Mouse (Mus musculus): Measurements from ENCODE around the gene Zfp280b. TPM values are rescaled to one million over a fixed set of nuclear protein-coding genes. Genes with fewer than 3 reads are reported as not detected.

Gene Zfp280b
- polyA plus RNA-seq, 1 experiment from 2014 or later, result 17.8 TPM

GRCm38 (mm10) chr10:76002615-76003014 lies 29.8 kb upstream of the Zfp280b start:
- Histone ChIP-seq H3K9ac (ENCODE audit: low read depth, low read length) (no peak overlapping the region), H3K9me3 (ENCODE audit: control insufficient read depth, low read length) (no peaks in the 10 kb centered on the region), H3K27ac (replicated peaks; ENCODE audit: low read depth, low read length) (no peak overlapping the region), H3K36me3 (ENCODE audit: control insufficient read depth, insufficient read depth, low read length) (no peaks in the 10 kb centered on the region), H3K4me1 (ENCODE audit: control insufficient read depth, insufficient read depth, low read length) (peaks cover 5% of the 10 kb centered on the region), H3K27me3 (replicated peaks; ENCODE audit: control insufficient read depth, insufficient read depth, low read length) (no peaks in the 10 kb centered on the region), H3K4me3 (ENCODE audit: low read depth, low read length) (no peak overlapping the region), H3K4me2 (ENCODE audit: low read depth, low read length) (no peak overlapping the region)
- no peak for DNase-seq (ENCODE audit: low spot score)
- ATAC-seq (ENCODE audit: low read depth), result no peak
- 52% methylated on average over 2 of the region's 2 CpGs for WGBS

- Histone ChIP-seq H3K27ac (replicated peaks; ENCODE audit: low read depth, low read length) (no peak overlapping the region), H3K9me3 (ENCODE audit: control insufficient read depth, low read length) (no peaks in the 10 kb centered on the region), H3K4me1 (ENCODE audit: control insufficient read depth, insufficient read depth, low read length) (peaks cover 5% of the 10 kb centered on the region), H3K4me3 (ENCODE audit: low read depth, low read length) (no peak overlapping the region), H3K4me2 (ENCODE audit: low read depth, low read length) (no peak overlapping the region), H3K9ac (ENCODE audit: low read depth, low read length) (no peak overlapping the region), H3K36me3 (ENCODE audit: control insufficient read depth, insufficient read depth, low read length) (no peaks in the 10 kb centered on the region), H3K27me3 (replicated peaks; ENCODE audit: control insufficient read depth, insufficient read depth, low read length) (no peaks in the 10 kb centered on the region)
- 90% methylated on average over 2 of the region's 2 CpGs for WGBS
- ATAC-seq (ENCODE audit: low read depth), result no peak
- DNase-seq (ENCODE audit: low spot score), result no peak
Measured at GRCm38 (mm10) chr10:76003221-76003620, 29.2 kb upstream of the Zfp280b start.

DNA sequence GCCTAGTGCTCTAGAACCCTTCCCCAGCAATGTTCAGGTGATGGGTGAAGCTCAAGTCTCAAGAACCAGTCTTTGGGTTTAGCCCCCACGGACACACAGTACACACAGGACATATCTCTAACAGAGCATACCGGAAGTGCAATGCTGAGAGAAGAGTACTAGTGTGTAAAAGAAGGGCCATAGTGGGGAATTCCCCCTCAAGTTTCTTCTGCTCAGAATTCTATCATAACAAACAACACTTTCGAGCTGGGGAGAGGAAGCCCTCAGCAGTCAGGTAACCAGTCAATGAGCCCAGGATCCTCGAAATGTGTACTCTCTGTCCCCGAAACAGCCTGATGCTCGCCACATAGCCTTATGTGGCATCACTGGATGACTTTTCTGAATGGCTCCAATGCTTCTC lies 26.1 kb upstream of the Zfp280b start:
- WGBS, result 85% methylated on average over 6 of the region's 6 CpGs
- Histone ChIP-seq H3K36me3 (ENCODE audit: control insufficient read depth, insufficient read depth, low read length) (no peaks in the 10 kb centered on the region), H3K27me3 (replicated peaks; ENCODE audit: control insufficient read depth, insufficient read depth, low read length) (no peaks in the 10 kb centered on the region), H3K4me2 (ENCODE audit: low read depth, low read length) (no peak overlapping the region), H3K4me3 (ENCODE audit: low read depth, low read length) (no peak overlapping the region), H3K9ac (ENCODE audit: low read depth, low read length) (no peak overlapping the region), H3K9me3 (ENCODE audit: control insufficient read depth, low read length) (no peaks in the 10 kb centered on the region), H3K4me1 (ENCODE audit: control insufficient read depth, insufficient read depth, low read length) (peaks cover 5% of the 10 kb centered on the region), H3K27ac (replicated peaks; ENCODE audit: low read depth, low read length) (no peak overlapping the region)
- no peak for DNase-seq (ENCODE audit: low spot score)
- ATAC-seq (ENCODE audit: low read depth), result no peak

DNA sequence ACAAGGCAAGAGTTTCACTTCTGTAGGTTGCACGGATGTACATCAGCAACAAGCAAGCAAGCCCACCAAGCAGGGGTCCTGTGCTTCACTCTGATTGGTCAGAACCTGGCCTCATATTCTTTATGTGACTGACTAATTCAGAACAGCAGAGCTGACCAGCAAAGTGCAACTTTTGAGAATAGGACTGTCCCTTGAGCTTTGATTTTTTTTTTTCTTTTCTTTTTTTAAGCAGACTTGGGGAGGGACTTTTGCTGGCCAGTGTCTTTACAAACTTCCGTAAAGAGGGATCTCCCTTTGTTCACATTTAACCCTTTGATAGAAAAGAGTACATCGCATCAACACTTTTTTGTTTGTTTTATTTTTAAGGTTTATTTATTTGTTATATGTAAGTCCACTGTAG lies 22.6 kb upstream of the Zfp280b start:
- WGBS, result 71% methylated on average over 3 of the region's 3 CpGs
- no peaks in the 10 kb centered on the region for H3K36me3 ChIP-seq (ENCODE audit: control insufficient read depth, insufficient read depth, low read length)
- no peak overlapping the region for H3K27ac ChIP-seq (replicated peaks; ENCODE audit: low read depth, low read length)
- H3K27me3 ChIP-seq (replicated peaks; ENCODE audit: control insufficient read depth, insufficient read depth, low read length), result no peaks in the 10 kb centered on the region
- no peaks in the 10 kb centered on the region for H3K4me1 ChIP-seq (ENCODE audit: control insufficient read depth, insufficient read depth, low read length)
- H3K9ac ChIP-seq (ENCODE audit: low read depth, low read length), result no peak overlapping the region
- ATAC-seq (ENCODE audit: low read depth) (no peak), DNase-seq (ENCODE audit: low spot score) (no peak)
- no peaks in the 10 kb centered on the region for H3K9me3 ChIP-seq (ENCODE audit: control insufficient read depth, low read length)
- H3K4me2 ChIP-seq (ENCODE audit: low read depth, low read length), result no peak overlapping the region
- no peak overlapping the region for H3K4me3 ChIP-seq (ENCODE audit: low read depth, low read length)

- Histone ChIP-seq H3K27ac (replicated peaks; ENCODE audit: low read depth, low read length) (no peak overlapping the region), H3K9me3 (ENCODE audit: control insufficient read depth, low read length) (no peaks in the 10 kb centered on the region), H3K9ac (ENCODE audit: low read depth, low read length) (no peak overlapping the region), H3K4me2 (ENCODE audit: low read depth, low read length) (no peak overlapping the region), H3K4me1 (ENCODE audit: control insufficient read depth, insufficient read depth, low read length) (no peaks in the 10 kb centered on the region), H3K27me3 (replicated peaks; ENCODE audit: control insufficient read depth, insufficient read depth, low read length) (no peaks in the 10 kb centered on the region), H3K36me3 (ENCODE audit: control insufficient read depth, insufficient read depth, low read length) (no peaks in the 10 kb centered on the region), H3K4me3 (ENCODE audit: low read depth, low read length) (no peak overlapping the region)
- WGBS, result 71% methylated on average over 6 of the region's 6 CpGs
- no peak for ATAC-seq (ENCODE audit: low read depth)
- DNase-seq (ENCODE audit: low spot score), result no peak
Measured at GRCm38 (mm10) chr10:76012922-76013321, 19.5 kb upstream of the Zfp280b start.

DNA sequence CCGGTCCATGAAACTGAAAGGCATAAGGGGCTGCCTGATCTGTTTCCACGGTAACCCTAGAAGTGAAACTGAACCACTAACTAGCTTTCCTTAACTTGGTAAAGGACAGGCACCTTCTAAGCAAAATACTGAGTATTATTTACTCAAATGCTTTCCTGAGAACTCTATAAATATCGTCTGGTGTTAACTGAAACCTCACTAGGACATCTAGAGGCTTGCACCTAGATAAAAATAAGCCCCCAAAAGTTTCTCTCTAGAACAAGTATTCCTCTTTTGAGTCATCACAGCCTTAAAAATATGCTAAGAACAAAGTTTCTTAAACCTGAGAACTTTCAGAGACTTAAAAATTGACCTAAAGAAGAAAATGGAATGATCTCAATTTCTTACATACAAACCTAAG lies 15.6 kb upstream of the Zfp280b start:
- H3K9me3 ChIP-seq (ENCODE audit: control insufficient read depth, low read length), result no peaks in the 10 kb centered on the region
- H3K4me1 ChIP-seq (ENCODE audit: control insufficient read depth, insufficient read depth, low read length), result no peaks in the 10 kb centered on the region
- ATAC-seq (ENCODE audit: low read depth) (no peak), DNase-seq (ENCODE audit: low spot score) (no peak)
- H3K36me3 ChIP-seq (ENCODE audit: control insufficient read depth, insufficient read depth, low read length), result no peaks in the 10 kb centered on the region
- no peak overlapping the region for H3K9ac ChIP-seq (ENCODE audit: low read depth, low read length)
- no peak overlapping the region for H3K4me2 ChIP-seq (ENCODE audit: low read depth, low read length)
- H3K27ac ChIP-seq (replicated peaks; ENCODE audit: low read depth, low read length), result no peak overlapping the region
- H3K27me3 ChIP-seq (replicated peaks; ENCODE audit: control insufficient read depth, insufficient read depth, low read length), result no peaks in the 10 kb centered on the region
- H3K4me3 ChIP-seq (ENCODE audit: low read depth, low read length), result no peak overlapping the region
- WGBS, result 84% methylated on average over 3 of the region's 3 CpGs

- Histone ChIP-seq H3K27ac (replicated peaks; ENCODE audit: low read depth, low read length) (no peak overlapping the region), H3K9ac (ENCODE audit: low read depth, low read length) (no peak overlapping the region), H3K4me3 (ENCODE audit: low read depth, low read length) (no peak overlapping the region), H3K4me1 (ENCODE audit: control insufficient read depth, insufficient read depth, low read length) (no peaks in the 10 kb centered on the region), H3K27me3 (replicated peaks; ENCODE audit: control insufficient read depth, insufficient read depth, low read length) (no peaks in the 10 kb centered on the region), H3K9me3 (ENCODE audit: control insufficient read depth, low read length) (peaks cover 8% of the 10 kb centered on the region; the same call in 1 of the 2 replicates), H3K4me2 (ENCODE audit: low read depth, low read length) (no peak overlapping the region), H3K36me3 (ENCODE audit: control insufficient read depth, insufficient read depth, low read length) (no peaks in the 10 kb centered on the region)
- ATAC-seq (ENCODE audit: low read depth), result no peak
- no peak for DNase-seq (ENCODE audit: low spot score)
- WGBS, result 73% methylated on average over 3 of the region's 3 CpGs
Measured at GRCm38 (mm10) chr10:76021728-76022127, 10.7 kb upstream of the Zfp280b start.

- H3K27ac ChIP-seq (replicated peaks; ENCODE audit: low read depth, low read length), result no peak overlapping the region
- DNase-seq (ENCODE audit: low spot score), result no peak
- peaks cover 8% of the 10 kb centered on the region; the same call in 1 of the 2 replicates for H3K9me3 ChIP-seq (ENCODE audit: control insufficient read depth, low read length)
- H3K27me3 ChIP-seq (replicated peaks; ENCODE audit: control insufficient read depth, insufficient read depth, low read length), result no peaks in the 10 kb centered on the region
- no peak overlapping the region for H3K4me2 ChIP-seq (ENCODE audit: low read depth, low read length)
- no peak overlapping the region for H3K4me3 ChIP-seq (ENCODE audit: low read depth, low read length)
- H3K36me3 ChIP-seq (ENCODE audit: control insufficient read depth, insufficient read depth, low read length), result no peaks in the 10 kb centered on the region
- no peaks in the 10 kb centered on the region for H3K4me1 ChIP-seq (ENCODE audit: control insufficient read depth, insufficient read depth, low read length)
- no peak overlapping the region for H3K9ac ChIP-seq (ENCODE audit: low read depth, low read length)
- ATAC-seq (ENCODE audit: low read depth), result no peak
- 93% methylated on average over 6 of the region's 6 CpGs for WGBS
Measured at GRCm38 (mm10) chr10:76023921-76024320, 8.5 kb upstream of the Zfp280b start.

DNA sequence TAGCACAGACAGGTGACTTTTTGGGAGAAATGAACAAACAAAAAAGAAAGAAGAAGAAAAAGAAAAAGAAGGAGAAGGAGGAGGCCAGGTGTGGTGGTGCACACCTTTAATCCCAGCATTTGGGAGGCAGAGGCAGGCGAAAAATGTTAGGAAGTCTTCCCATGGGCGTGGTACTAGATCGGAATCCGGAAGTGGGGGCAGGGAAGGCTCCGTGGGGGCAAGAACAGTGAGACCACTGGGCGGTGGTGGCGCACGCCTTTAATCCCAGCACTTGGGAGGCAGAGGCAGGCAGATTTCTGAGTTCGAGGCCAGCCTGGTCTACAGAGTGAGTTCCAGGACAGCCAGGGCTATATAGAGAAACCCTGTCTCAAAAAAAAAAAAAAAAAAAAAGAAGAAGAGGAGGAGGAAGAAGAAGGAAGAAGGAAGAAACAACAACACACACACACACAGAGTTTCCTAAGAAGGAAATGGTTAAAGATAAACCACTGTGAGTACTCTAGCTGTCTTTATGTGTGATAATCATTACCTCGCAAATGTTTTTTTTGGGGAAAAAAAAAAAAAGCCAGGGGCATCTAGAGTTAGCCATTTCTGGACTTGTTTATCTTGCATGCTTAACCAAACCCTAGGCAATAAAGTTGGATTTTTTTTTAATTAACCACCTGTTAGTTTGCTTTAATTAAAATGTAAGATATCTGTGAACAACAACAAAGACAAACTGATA lies 6.8 kb upstream of the Zfp280b start:
- no peak for DNase-seq (ENCODE audit: low spot score)
- no peak overlapping the region for H3K4me2 ChIP-seq (ENCODE audit: low read depth, low read length)

More for the DNA sequence above, 6.8 kb upstream of the Zfp280b start:
- 95% methylated on average over 9 of the region's 10 CpGs for WGBS
- Histone ChIP-seq H3K36me3 (ENCODE audit: control insufficient read depth, insufficient read depth, low read length) (no peaks in the 10 kb centered on the region), H3K4me3 (ENCODE audit: low read depth, low read length) (no peak overlapping the region), H3K9ac (ENCODE audit: low read depth, low read length) (no peak overlapping the region), H3K4me1 (ENCODE audit: control insufficient read depth, insufficient read depth, low read length) (no peaks in the 10 kb centered on the region), H3K9me3 (ENCODE audit: control insufficient read depth, low read length) (peaks cover 8% of the 10 kb centered on the region; the same call in 1 of the 2 replicates), H3K27ac (replicated peaks; ENCODE audit: low read depth, low read length) (no peak overlapping the region), H3K27me3 (replicated peaks; ENCODE audit: control insufficient read depth, insufficient read depth, low read length) (no peaks in the 10 kb centered on the region)
- no peak for ATAC-seq (ENCODE audit: low read depth)

All from embryonic facial prominence, embryonic 14.5 days (tissue).